In the genomic region with DNA sequence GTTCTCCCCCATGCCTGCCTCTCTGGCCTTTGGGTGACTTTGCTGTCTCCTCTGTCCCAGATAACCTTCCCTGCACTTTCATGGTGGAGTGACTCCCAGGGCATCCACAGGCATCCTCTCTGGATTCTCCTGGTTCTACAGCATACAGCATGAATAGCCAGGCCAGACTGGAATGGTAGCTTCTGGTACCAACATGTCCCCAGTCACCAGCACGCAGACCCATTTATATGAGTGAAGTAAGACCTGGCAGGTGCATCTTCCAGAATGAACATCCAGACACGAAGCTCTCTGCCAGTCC, we compare ENCODE assay signal across 8 mouse cellular contexts. TPM values are rescaled to one million over a fixed set of nuclear protein-coding genes. Genes with fewer than 3 reads are reported as not detected.
A peak's percentile ranks its signal among the peaks of the same experiment; 100 is the strongest.
DNase-seq lines count a peak whose midpoint lies in the region; ATAC-seq and TF ChIP-seq lines count a peak whose summit lies in the region.
"Had no signal": no experiment of that assay in that cellular context is flagged by ENCODE, and none has a peak within 500 bp of the region (broad histone marks: within the 10 kb centered on the region; RNA-seq: fewer than 3 reads in every experiment).

No protein-coding gene starts in this region.

- 0 out of 2 replicates have a peak, but pooled peaks cover 7% of the 10 kb centered on the region for H3K36me3 ChIP-seq in lung, embryonic 14.5 days (ENCODE audit: insufficient read depth)
- H3K36me3 ChIP-seq in forebrain, embryonic 13.5 days (ENCODE audit: poor library complexity, severe bottlenecking): peaks cover 9% of the 10 kb centered on the region; the same call in 1 of the 2 replicates
- H3K36me3 ChIP-seq in limb, embryonic 11.5 days (ENCODE audit: control insufficient read depth, insufficient read depth, low read length): peaks cover 2% of the 10 kb centered on the region; the same call in 1 of the 2 replicates
- H3K36me3 ChIP-seq in stomach, embryonic 15.5 days: no peaks in the 10 kb centered on the region

- peaks cover 29% of the 10 kb centered on the region for H3K4me1 ChIP-seq in lung, embryonic 14.5 days (ENCODE audit: insufficient read depth)
- H3K4me1 ChIP-seq in forebrain, embryonic 13.5 days: peaks cover 52% of the 10 kb centered on the region
- H3K4me1 ChIP-seq in limb, embryonic 11.5 days (ENCODE audit: control insufficient read depth, insufficient read depth, low read length): peaks cover 22% of the 10 kb centered on the region
- peaks cover 31% of the 10 kb centered on the region for H3K4me1 ChIP-seq in stomach, embryonic 15.5 days

- TF ChIP-seq CTCF in lung, embryonic 14.5 days (IDR thresholded peaks at IDR 0.05; ENCODE audit: low read depth): no peak

- peak overlapping the region; percentile 70 for H3K4me2 ChIP-seq in lung, embryonic 14.5 days
- H3K4me2 ChIP-seq in forebrain, embryonic 13.5 days: peak overlapping the region; percentile 67
- H3K4me2 ChIP-seq in limb, embryonic 11.5 days (ENCODE audit: low read depth, severe bottlenecking): peak overlapping the region; percentile 79; the same call in 1 of the 2 replicates
- peak overlapping the region; percentile 75 for H3K4me2 ChIP-seq in stomach, embryonic 15.5 days

- WGBS in lung, embryonic 14.5 days: 66% methylated on average over 2 of the region's 2 CpGs
- WGBS in forebrain, embryonic 13.5 days: 77% methylated on average over 2 of the region's 2 CpGs
- WGBS in limb, embryonic 11.5 days: 89% methylated on average over 2 of the region's 2 CpGs
- 75% methylated on average over 2 of the region's 2 CpGs for WGBS in stomach, embryonic 15.5 days

- H3K4me3 ChIP-seq in lung, embryonic 14.5 days (ENCODE audit: low read depth, low read length): peak overlapping the region; percentile 2; the same call in 1 of the 2 replicates
- peak overlapping the region; percentile 88 for H3K4me3 ChIP-seq in forebrain, embryonic 13.5 days
- no peak overlapping the region for H3K4me3 ChIP-seq in limb, embryonic 11.5 days (ENCODE audit: low read depth, low read length)
- no peak overlapping the region for H3K4me3 ChIP-seq in stomach, embryonic 15.5 days (replicated peaks)
- H3K4me3 ChIP-seq: left cerebral cortex, adult 2 months had no signal

- no peak overlapping the region; the same call in 1 of the 2 replicates for H3K9ac ChIP-seq in lung, embryonic 14.5 days
- H3K9ac ChIP-seq in forebrain, embryonic 13.5 days: peak overlapping the region; percentile 41
- no peak overlapping the region; the same call in 1 of the 2 replicates for H3K9ac ChIP-seq in limb, embryonic 11.5 days (ENCODE audit: low read length)
- H3K9ac ChIP-seq in stomach, embryonic 15.5 days: no peak overlapping the region

- ATAC-seq in lung, embryonic 14.5 days (ENCODE audit: insufficient read depth): no peak
- ATAC-seq in forebrain, embryonic 13.5 days: no peak
- ATAC-seq in limb, embryonic 11.5 days (ENCODE audit: insufficient number of reproducible peaks, low FRiP score, low TSS enrichment, low read depth): no peak
- no peak for ATAC-seq in stomach, embryonic 15.5 days (ENCODE audit: insufficient read depth, low FRiP score, low read depth)

- no peak overlapping the region; the same call in 1 of the 2 replicates for H3K27ac ChIP-seq in lung, embryonic 14.5 days (ENCODE audit: low read depth)
- no peak overlapping the region for H3K27ac ChIP-seq in forebrain, embryonic 13.5 days
- H3K27ac ChIP-seq in limb, embryonic 11.5 days (replicated peaks; ENCODE audit: low read depth, low read length): no peak overlapping the region
- H3K27ac ChIP-seq in stomach, embryonic 15.5 days: no peak overlapping the region
- H3K27ac ChIP-seq: left cerebral cortex, adult 2 months had no signal

- DNase-seq in lung, embryonic 14.5 days: no peak
- DNase-seq in lung, postnatal 25 days (ENCODE audit: low spot score): no peak
- DNase-seq in limb, embryonic 11.5 days (ENCODE audit: low spot score): no peak
- no peak for DNase-seq in thymus, postnatal 0 days (ENCODE audit: low spot score)
- no peak for DNase-seq in thymus, postnatal 14 days

- H3K27me3 ChIP-seq in lung, embryonic 14.5 days (ENCODE audit: insufficient read depth, low read length): no peaks in the 10 kb centered on the region
- no peaks in the 10 kb centered on the region for H3K27me3 ChIP-seq in forebrain, embryonic 13.5 days
- H3K27me3 ChIP-seq in limb, embryonic 11.5 days (ENCODE audit: control insufficient read depth, insufficient read depth, low read length): no peaks in the 10 kb centered on the region
- H3K27me3 ChIP-seq in stomach, embryonic 15.5 days (replicated peaks): no peaks in the 10 kb centered on the region

- H3K9me3 ChIP-seq in lung, embryonic 14.5 days (ENCODE audit: low read depth, low read length): no peaks in the 10 kb centered on the region
- no peaks in the 10 kb centered on the region for H3K9me3 ChIP-seq in forebrain, embryonic 13.5 days (replicated peaks)
- no peaks in the 10 kb centered on the region for H3K9me3 ChIP-seq in limb, embryonic 11.5 days (ENCODE audit: control insufficient read depth, low read length)
- no peaks in the 10 kb centered on the region for H3K9me3 ChIP-seq in stomach, embryonic 15.5 days

RNA-seq across cellular contexts. Expression of a gene that starts 2.1 kb away (rescaled TPM):
- 30.4 and 33.1 TPM in 2 replicates for polyA plus RNA-seq in lung, embryonic 14.5 days (2014; fragmentation: Nextera tagmentation; extraction: Ambion mirVana)
- polyA plus RNA-seq in forebrain, embryonic 13.5 days (2015; fragmentation: Nextera tagmentation; extraction: Ambion mirVana): 19.6 and 22.8 TPM in 2 replicates
- polyA plus RNA-seq in limb, embryonic 11.5 days (2014; fragmentation: Nextera tagmentation; extraction: Ambion mirVana): 37.1 and 37.5 TPM in 2 replicates
- polyA plus RNA-seq in stomach, embryonic 15.5 days (2015; fragmentation: Nextera tagmentation; extraction: Ambion mirVana): 13.4 and 15.8 TPM in 2 replicates
- polyA plus RNA-seq in thymus, postnatal 0 days (2015; fragmentation: Nextera tagmentation; extraction: Ambion mirVana): 2.1 and 2.6 TPM in 2 replicates

RNA-seq across cellular contexts. Expression of a gene that starts 18.1 kb away (rescaled TPM):
- polyA plus RNA-seq in lung, embryonic 14.5 days (2014; fragmentation: Nextera tagmentation; extraction: Ambion mirVana): 21.8 and 22.1 TPM in 2 replicates
- 35.7 and 39.0 TPM in 2 replicates for polyA plus RNA-seq in forebrain, embryonic 13.5 days (2015; fragmentation: Nextera tagmentation; extraction: Ambion mirVana)
- 24.1 and 27.3 TPM in 2 replicates for polyA plus RNA-seq in limb, embryonic 11.5 days (2014; fragmentation: Nextera tagmentation; extraction: Ambion mirVana)
- 26.5 and 32.6 TPM in 2 replicates for polyA plus RNA-seq in stomach, embryonic 15.5 days (2015; fragmentation: Nextera tagmentation; extraction: Ambion mirVana)
- 27.9 and 29.0 TPM in 2 replicates for polyA plus RNA-seq in thymus, postnatal 0 days (2015; fragmentation: Nextera tagmentation; extraction: Ambion mirVana)

RNA-seq across cellular contexts. Expression of a gene that starts 30.0 kb away (rescaled TPM):
- 0.74 and 1.0 TPM in 2 replicates for polyA plus RNA-seq in lung, embryonic 14.5 days (2014; fragmentation: Nextera tagmentation; extraction: Ambion mirVana)
- 0.79 TPM in 1 of 2 replicates, not detected in the other for polyA plus RNA-seq in forebrain, embryonic 13.5 days (2015; fragmentation: Nextera tagmentation; extraction: Ambion mirVana)
- polyA plus RNA-seq in limb, embryonic 11.5 days (2014; fragmentation: Nextera tagmentation; extraction: Ambion mirVana): 1.0 and 1.1 TPM in 2 replicates
- 1.3 and 1.5 TPM in 2 replicates for polyA plus RNA-seq in stomach, embryonic 15.5 days (2015; fragmentation: Nextera tagmentation; extraction: Ambion mirVana)
- polyA plus RNA-seq in thymus, postnatal 0 days (2015; fragmentation: Nextera tagmentation; extraction: Ambion mirVana): 2.3 and 2.7 TPM in 2 replicates

RNA-seq across cellular contexts. Expression of a gene that starts 36.8 kb away (rescaled TPM):
- polyA plus RNA-seq in lung, embryonic 14.5 days (2014; fragmentation: Nextera tagmentation; extraction: Ambion mirVana): 324 and 326 TPM in 2 replicates
- polyA plus RNA-seq in forebrain, embryonic 13.5 days (2015; fragmentation: Nextera tagmentation; extraction: Ambion mirVana): 325 and 354 TPM in 2 replicates
- 265 and 280 TPM in 2 replicates for polyA plus RNA-seq in limb, embryonic 11.5 days (2014; fragmentation: Nextera tagmentation; extraction: Ambion mirVana)
- 342 and 384 TPM in 2 replicates for polyA plus RNA-seq in stomach, embryonic 15.5 days (2015; fragmentation: Nextera tagmentation; extraction: Ambion mirVana)
- polyA plus RNA-seq in thymus, postnatal 0 days (2015; fragmentation: Nextera tagmentation; extraction: Ambion mirVana): 335 and 367 TPM in 2 replicates

Comparison
In these comparisons a context has a peak if more than half of its experiments do, and no peak if none do; other contexts are left out.
1. H3K4me3 ChIP-seq: peak in lung, embryonic 14.5 days (single experiment) and forebrain, embryonic 13.5 days (single experiment); none in limb, embryonic 11.5 days (single experiment) and stomach, embryonic 15.5 days (single experiment).
2. Peak in every context shown above with its lines, with median percentiles within 50 percentile points of each other: H3K4me2 ChIP-seq.